Mouse (Mus musculus) embryonic facial prominence, embryonic 12.5 days (tissue): Measurements from ENCODE around the gene Acox3. TPM values are rescaled to one million over a fixed set of nuclear protein-coding genes. Genes with fewer than 3 reads are reported as not detected.
A peak's percentile ranks its signal among the peaks of the same experiment; 100 is the strongest.

ENCODE experiments used
- ATAC-seq: fragments of 200-750 bp; cut with Nextera tagmentation; 2 replicates; pipeline ENCODE4 v1.8.0; 2017; ENCODE audit not compliant: insufficient number of reproducible peaks, insufficient read depth, low FRiP score, low TSS enrichment
- H3K27ac ChIP-seq: fragments of 300-500 bp; sonication (generic); 2 replicates; pipeline ENCODE4 v1.5.1; 2016; ENCODE audit warnings: mild to moderate bottlenecking
- H3K27me3 ChIP-seq: fragments of 300-500 bp; sonication (generic); 2 replicates; pipeline ENCODE4 v1.6.1; 2016; ENCODE audit warnings: mild to moderate bottlenecking, moderate library complexity
- H3K36me3 ChIP-seq: fragments of 300-500 bp; sonication (generic); 2 replicates; pipeline ENCODE4 v1.6.1; 2016; ENCODE audit warnings: mild to moderate bottlenecking
- H3K4me1 ChIP-seq: fragments of 300-500 bp; sonication (generic); 2 replicates; pipeline ENCODE4 v1.6.1; 2016
- H3K4me2 ChIP-seq: fragments of 300-500 bp; sonication (generic); replicated peaks from 2 replicates; pipeline ENCODE4 v1.6.1; 2016; ENCODE audit warnings: mild to moderate bottlenecking, moderate library complexity
- H3K4me3 ChIP-seq: fragments of 300-500 bp; sonication (generic); 2 replicates; pipeline ENCODE4 v1.5.1; 2016; ENCODE audit warnings: mild to moderate bottlenecking
- H3K9ac ChIP-seq: fragments of 300-500 bp; sonication (generic); 2 replicates; pipeline ENCODE4 v1.6.1; 2016; ENCODE audit warnings: mild to moderate bottlenecking, moderate library complexity
- H3K9me3 ChIP-seq: fragments of 300-500 bp; sonication (generic); 2 replicates; pipeline ENCODE4 v1.6.1; 2016; ENCODE audit warnings: mild to moderate bottlenecking, moderate library complexity
- WGBS: fragments of 180-500 bp; shearing (Covaris S2); methylation state at CpG from one replicate; pipeline ENCODE4 v1.1.7; 2016; 5-methylcytosine and 5-hydroxymethylcytosine counted together
- polyA plus RNA-seq: library from polyadenylated mRNA; unstranded; fragments of >200 nt; fragmentation: Nextera tagmentation; extraction: Ambion mirVana; gene quantifications from 2 replicates; pipeline ENCODE4 v1.2.1, GENCODE M21; 2016

Gene Acox3
- polyA plus RNA-seq, 1 experiment from 2014 or later = 12.5 TPM

- Histone ChIP-seq H3K9ac (no peak overlapping the region), H3K27me3 (no peaks in the 10 kb centered on the region), H3K4me1 (no peaks in the 10 kb centered on the region), H3K4me2 (no peak overlapping the region), H3K27ac (no peak overlapping the region), H3K4me3 (no peak overlapping the region), H3K9me3 (no peaks in the 10 kb centered on the region), H3K36me3 (no peaks in the 10 kb centered on the region)
- no peak for ATAC-seq
- WGBS = 68% methylated on average over 6 of the region's 6 CpGs
These were observed 50.0 kb downstream of the Acox3 start for GRCm38 (mm10) chr5:35632841-35633240.

- Histone ChIP-seq H3K9ac (no peak overlapping the region), H3K4me2 (no peak overlapping the region), H3K27ac (no peak overlapping the region), H3K9me3 (no peaks in the 10 kb centered on the region), H3K4me1 (no peaks in the 10 kb centered on the region), H3K36me3 (no peaks in the 10 kb centered on the region), H3K27me3 (no peaks in the 10 kb centered on the region), H3K4me3 (no peak overlapping the region)
- no peak for ATAC-seq
- WGBS = 85% methylated on average over 2 of the region's 2 CpGs
These were observed 53.2 kb downstream of the Acox3 start for GRCm38 (mm10) chr5:35636016-35636415.

DNA sequence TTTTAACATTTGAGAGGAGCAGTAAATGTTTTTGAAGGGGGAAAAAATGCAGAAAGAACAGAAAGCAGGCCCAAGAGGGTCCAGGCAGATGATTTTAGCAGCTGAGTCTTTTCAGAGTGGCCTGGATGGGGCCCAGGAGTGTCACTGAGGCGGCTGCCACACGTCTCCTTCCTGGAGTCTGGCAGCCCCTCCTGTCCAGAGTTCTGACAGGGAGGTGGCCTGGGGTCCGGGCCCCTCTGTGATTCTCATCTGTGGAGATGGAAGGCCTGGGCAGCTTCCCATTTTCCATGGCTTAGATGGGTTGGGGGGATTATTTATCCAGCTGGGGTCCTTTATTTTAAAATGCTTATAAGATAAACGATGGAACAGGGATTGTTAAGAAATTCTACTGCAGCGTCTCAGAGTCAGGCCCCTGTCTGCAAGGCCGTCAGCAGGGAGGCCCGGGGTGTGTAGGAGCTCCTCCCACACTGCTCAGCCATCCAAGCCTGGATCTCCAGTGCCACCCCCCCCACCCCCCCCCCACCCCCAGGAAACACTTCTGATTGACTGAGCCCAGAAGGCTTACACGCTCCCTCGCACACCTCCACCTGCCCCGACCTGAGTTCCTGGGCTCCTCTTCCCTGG, 59.2 kb downstream of the Acox3 start:
- Histone ChIP-seq H3K36me3 (no peaks in the 10 kb centered on the region), H3K9ac (no peak overlapping the region), H3K4me3 (no peak overlapping the region), H3K27me3 (no peaks in the 10 kb centered on the region), H3K9me3 (no peaks in the 10 kb centered on the region), H3K4me1 (peaks cover 7% of the 10 kb centered on the region; the same call in 1 of the 2 replicates), H3K4me2 (no peak overlapping the region), H3K27ac (peak overlapping the region; percentile 37; the same call in 1 of the 2 replicates)
- ATAC-seq = no peak
- WGBS = 56% methylated on average over 10 of the region's 10 CpGs

DNA sequence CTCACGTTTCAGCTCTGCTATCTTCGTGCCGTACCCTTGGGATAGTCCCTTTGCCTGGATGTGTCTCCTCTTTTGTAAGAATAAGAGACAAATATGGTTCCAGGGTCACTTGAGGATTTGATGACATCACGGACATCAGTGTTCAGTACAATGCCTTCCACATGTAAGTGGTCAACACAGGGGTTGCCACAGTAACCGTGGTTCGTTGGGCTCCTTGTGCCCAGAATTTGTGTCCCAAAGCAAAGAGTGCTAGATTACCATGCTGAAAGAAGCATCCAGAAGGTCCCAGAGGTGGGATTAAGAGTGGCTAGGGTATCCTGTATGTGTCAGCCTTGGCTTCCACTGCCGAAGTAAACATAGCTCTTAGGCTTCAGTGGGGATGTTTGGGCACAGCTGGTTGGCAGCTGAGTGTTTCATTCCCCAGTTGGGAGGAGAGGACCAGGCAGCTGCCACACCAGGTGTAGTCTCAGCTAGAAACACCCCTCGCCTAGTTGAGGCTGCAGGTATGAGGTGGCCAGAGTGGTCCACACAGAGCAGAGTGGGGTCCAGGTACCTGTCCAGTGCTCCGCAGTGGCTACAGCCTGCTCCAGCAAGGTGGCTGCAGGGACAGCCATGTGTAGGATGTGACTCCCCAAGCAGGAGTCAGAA, 60.7 kb downstream of the Acox3 start:
- Histone ChIP-seq H3K27ac (no peak overlapping the region), H3K9ac (no peak overlapping the region), H3K4me3 (no peak overlapping the region), H3K9me3 (no peaks in the 10 kb centered on the region), H3K4me1 (peaks cover 7% of the 10 kb centered on the region; the same call in 1 of the 2 replicates), H3K4me2 (no peak overlapping the region), H3K36me3 (no peaks in the 10 kb centered on the region), H3K27me3 (no peaks in the 10 kb centered on the region)
- 81% methylated on average over 9 of the region's 9 CpGs for WGBS
- ATAC-seq = no peak

GRCm38 (mm10) chr5:35644082-35644481, 61.2 kb downstream of the Acox3 start:
- Histone ChIP-seq H3K4me2 (no peak overlapping the region), H3K9ac (no peak overlapping the region), H3K4me3 (no peak overlapping the region), H3K27me3 (no peaks in the 10 kb centered on the region), H3K27ac (no peak overlapping the region), H3K9me3 (no peaks in the 10 kb centered on the region), H3K36me3 (no peaks in the 10 kb centered on the region), H3K4me1 (peaks cover 7% of the 10 kb centered on the region; the same call in 1 of the 2 replicates)
- ATAC-seq = no peak
- 71% methylated on average over 4 of the region's 4 CpGs for WGBS

- no peak overlapping the region for H3K27ac ChIP-seq
- H3K27me3 ChIP-seq = no peaks in the 10 kb centered on the region
- H3K9me3 ChIP-seq = no peaks in the 10 kb centered on the region
- no peak overlapping the region for H3K4me3 ChIP-seq
- H3K4me2 ChIP-seq = no peak overlapping the region
- WGBS = 85% methylated on average over 6 of the region's 6 CpGs
- H3K9ac ChIP-seq = no peak overlapping the region
- no peaks in the 10 kb centered on the region for H3K36me3 ChIP-seq
- H3K4me1 ChIP-seq = peaks cover 7% of the 10 kb centered on the region; the same call in 1 of the 2 replicates
- no peak for ATAC-seq
These were observed 63.2 kb downstream of the Acox3 start for GRCm38 (mm10) chr5:35645938-35646493.

- Histone ChIP-seq H3K4me1 (peaks cover 2% of the 10 kb centered on the region; the same call in 1 of the 2 replicates), H3K4me2 (no peak overlapping the region), H3K9ac (no peak overlapping the region), H3K27me3 (no peaks in the 10 kb centered on the region), H3K9me3 (no peaks in the 10 kb centered on the region), H3K36me3 (no peaks in the 10 kb centered on the region), H3K27ac (no peak overlapping the region), H3K4me3 (no peak overlapping the region)
- ATAC-seq = no peak
- 93% methylated on average over 1 of the region's 1 CpGs for WGBS
These were observed 64.1 kb downstream of the Acox3 start for GRCm38 (mm10) chr5:35646927-35647326.

DNA sequence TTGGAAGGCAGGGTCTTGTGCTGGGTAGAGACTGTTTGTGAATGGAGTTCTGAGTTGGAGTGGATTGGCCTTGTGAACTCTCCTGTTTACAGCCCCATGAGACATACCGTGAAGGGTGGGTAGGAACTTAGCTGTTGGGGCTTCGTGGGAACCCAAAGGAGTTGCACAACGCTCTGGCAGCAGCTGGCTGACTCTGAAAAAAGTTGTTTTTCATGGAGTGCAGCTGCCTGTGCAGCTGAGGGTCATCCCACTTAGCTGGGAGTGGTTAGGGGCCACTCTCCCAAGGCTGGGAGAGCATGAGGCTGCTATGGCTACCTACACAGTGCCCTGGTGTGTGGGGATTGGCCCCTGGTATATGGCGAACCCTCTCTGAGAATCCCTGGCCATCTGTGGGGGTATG, 64.7 kb downstream of the Acox3 start:
- H3K4me2 ChIP-seq = no peak overlapping the region
- H3K27me3 ChIP-seq = no peaks in the 10 kb centered on the region
- no peaks in the 10 kb centered on the region for H3K36me3 ChIP-seq
- no peak overlapping the region for H3K4me3 ChIP-seq
- H3K27ac ChIP-seq = no peak overlapping the region
- H3K4me1 ChIP-seq = no peaks in the 10 kb centered on the region
- WGBS = 74% methylated on average over 4 of the region's 4 CpGs
- no peak for ATAC-seq
- H3K9ac ChIP-seq = no peak overlapping the region
- H3K9me3 ChIP-seq = no peaks in the 10 kb centered on the region

DNA sequence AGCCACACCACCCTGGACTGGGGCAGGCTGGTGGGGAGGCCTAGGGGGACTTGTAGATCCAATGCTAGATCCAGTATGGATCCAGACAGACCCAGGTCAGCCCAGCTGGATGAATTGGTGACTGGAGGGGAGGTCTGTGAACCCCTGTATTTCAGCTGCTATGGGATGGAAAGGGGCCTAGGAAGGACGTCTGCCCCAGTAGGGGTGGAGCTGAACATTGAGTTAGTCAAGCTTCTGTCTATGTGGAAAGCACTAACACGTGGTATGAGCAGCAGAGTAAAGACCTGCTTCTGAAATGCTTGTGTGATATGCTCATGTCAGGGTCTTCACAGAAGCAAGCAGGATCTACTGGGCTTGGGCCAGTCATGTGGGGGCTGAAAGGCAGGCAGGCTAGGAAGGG, 65.4 kb downstream of the Acox3 start:
- 71% methylated on average over 2 of the region's 2 CpGs for WGBS
- no peaks in the 10 kb centered on the region for H3K36me3 ChIP-seq
- no peaks in the 10 kb centered on the region for H3K27me3 ChIP-seq

DNA sequence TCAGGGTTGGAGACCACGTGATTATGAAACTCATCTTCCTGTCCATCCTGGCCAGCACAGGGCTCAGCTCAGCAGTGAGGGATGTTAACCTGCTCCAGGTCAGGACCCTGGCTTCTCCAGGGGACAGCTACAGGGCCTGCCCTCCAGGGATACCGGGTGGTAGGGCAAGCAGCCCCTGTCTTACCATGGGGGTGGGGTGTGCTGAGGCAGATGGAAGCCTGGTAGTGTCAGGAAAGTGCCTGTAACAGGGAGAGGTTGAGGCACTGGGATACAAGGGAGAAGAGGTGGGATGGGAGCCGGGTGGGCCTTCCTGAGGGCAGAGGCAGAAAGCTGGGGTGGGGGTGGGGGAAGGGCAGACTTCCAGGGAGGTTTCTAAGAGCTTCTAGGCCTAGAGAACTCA, 69.5 kb downstream of the Acox3 start:
- Histone ChIP-seq H3K4me3 (no peak overlapping the region), H3K4me2 (no peak overlapping the region), H3K36me3 (no peaks in the 10 kb centered on the region), H3K27me3 (no peaks in the 10 kb centered on the region), H3K27ac (no peak overlapping the region), H3K9ac (no peak overlapping the region), H3K9me3 (no peaks in the 10 kb centered on the region), H3K4me1 (no peaks in the 10 kb centered on the region)
- 84% methylated on average over 3 of the region's 3 CpGs for WGBS
- ATAC-seq = no peak

More for the DNA sequence above, 65.4 kb downstream of the Acox3 start:
- Histone ChIP-seq H3K4me2 (no peak overlapping the region), H3K9ac (no peak overlapping the region), H3K4me1 (no peaks in the 10 kb centered on the region), H3K4me3 (no peak overlapping the region), H3K27ac (no peak overlapping the region), H3K9me3 (no peaks in the 10 kb centered on the region)
- no peak for ATAC-seq

DNA sequence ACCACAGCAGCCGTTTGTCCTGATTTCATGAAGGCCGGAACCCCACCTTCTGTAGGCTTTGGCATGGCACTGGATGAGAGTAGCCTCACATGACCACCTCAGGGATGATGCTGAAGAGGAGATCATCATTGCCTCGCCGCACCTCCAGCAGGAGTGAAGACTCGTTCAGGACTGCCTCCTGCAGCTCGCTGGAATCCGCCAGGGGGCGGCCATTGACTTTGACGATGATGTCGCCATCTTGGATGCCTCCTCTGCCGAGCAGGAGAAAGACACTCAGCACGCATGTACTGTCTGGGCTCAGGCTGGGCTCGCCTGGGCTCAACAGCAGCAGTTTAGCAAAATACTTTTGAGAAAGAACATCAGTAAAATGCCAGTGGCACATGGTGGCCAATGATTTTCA, 70.0 kb downstream of the Acox3 start:
- ATAC-seq = no peak

DNA sequence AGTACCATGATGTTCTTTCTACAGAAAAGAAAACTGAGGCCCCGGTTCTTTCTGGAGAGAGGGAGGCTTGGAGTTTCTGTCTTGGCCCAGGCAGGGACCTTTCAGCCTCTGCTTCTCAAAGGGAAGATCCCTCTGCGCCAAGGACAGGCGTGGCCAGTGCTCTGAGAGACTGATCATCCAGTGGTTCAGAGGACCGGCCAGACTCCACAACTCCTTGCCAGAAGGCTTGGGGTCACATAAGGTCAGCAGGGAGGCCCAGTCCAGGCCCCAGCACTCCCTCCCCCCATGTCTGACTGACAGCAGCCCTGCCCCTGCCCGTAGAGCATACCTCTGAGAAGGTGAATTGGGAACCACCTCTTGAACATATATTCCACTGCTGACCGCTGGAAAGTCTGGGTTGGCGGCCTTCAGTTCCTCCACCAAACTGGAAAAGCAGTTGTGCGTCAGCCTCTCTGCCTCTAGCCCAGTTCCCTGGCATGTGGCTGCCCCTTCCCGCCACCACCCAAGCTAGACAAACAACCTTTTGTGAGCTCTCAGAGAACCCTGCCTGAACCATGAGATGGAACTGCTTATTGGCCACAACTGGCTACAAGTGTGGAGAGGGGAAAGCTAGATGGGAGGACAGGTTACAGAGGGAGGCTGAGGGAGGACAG, 71.0 kb downstream of the Acox3 start:
- Histone ChIP-seq H3K9me3 (no peaks in the 10 kb centered on the region), H3K27me3 (no peaks in the 10 kb centered on the region), H3K9ac (no peak overlapping the region), H3K27ac (no peak overlapping the region), H3K4me1 (no peaks in the 10 kb centered on the region), H3K36me3 (no peaks in the 10 kb centered on the region), H3K4me2 (no peak overlapping the region), H3K4me3 (no peak overlapping the region)
- ATAC-seq = no peak
- WGBS = 63% methylated on average over 9 of the region's 9 CpGs

More for the DNA sequence above, 70.0 kb downstream of the Acox3 start:
- Histone ChIP-seq H3K4me3 (no peak overlapping the region), H3K27me3 (no peaks in the 10 kb centered on the region), H3K36me3 (no peaks in the 10 kb centered on the region), H3K9ac (no peak overlapping the region), H3K27ac (no peak overlapping the region), H3K9me3 (no peaks in the 10 kb centered on the region), H3K4me1 (no peaks in the 10 kb centered on the region), H3K4me2 (no peak overlapping the region)
- 91% methylated on average over 13 of the region's 13 CpGs for WGBS
